Mouse (Mus musculus) limb, embryonic 15.5 days (tissue): ENCODE results near the gene Fyco1. TPM values are rescaled to one million over a fixed set of nuclear protein-coding genes. Genes with fewer than 3 reads are reported as not detected.

Experiments used
- ATAC-seq: fragments of 200-750 bp; cut with Nextera tagmentation; 2 replicates; pipeline ENCODE4 v1.8.0; 2017; ENCODE audit warnings: low read depth, moderate TSS enrichment; ENCODE audit not compliant: insufficient number of reproducible peaks, low FRiP score, low TSS enrichment
- H3K27ac ChIP-seq: fragments of 300-500 bp; sonication (generic); 2 replicates; pipeline ENCODE4 v1.5.1; 2015; ENCODE audit warnings: moderate library complexity, mild to moderate bottlenecking, inconsistent platforms
- H3K27me3 ChIP-seq: fragments of 300-500 bp; sonication (generic); 2 replicates; pipeline ENCODE4 v1.6.1; 2015; ENCODE audit warnings: inconsistent platforms
- H3K36me3 ChIP-seq: fragments of 300-500 bp; sonication (generic); 2 replicates; pipeline ENCODE4 v1.6.1; 2015; ENCODE audit warnings: inconsistent platforms
- H3K4me1 ChIP-seq: fragments of 300-500 bp; sonication (generic); 2 replicates; pipeline ENCODE4 v1.6.1; 2015; ENCODE audit warnings: inconsistent platforms
- H3K4me2 ChIP-seq: fragments of 300-500 bp; sonication (generic); 2 replicates; pipeline ENCODE4 v1.6.1; 2015; ENCODE audit warnings: mild to moderate bottlenecking, inconsistent platforms
- H3K4me3 ChIP-seq: fragments of 300-500 bp; sonication (generic); 2 replicates; pipeline ENCODE4 v1.5.1; 2015; ENCODE audit warnings: mild to moderate bottlenecking, inconsistent platforms
- H3K9ac ChIP-seq: fragments of 300-500 bp; sonication (generic); 2 replicates; pipeline ENCODE4 v1.6.1; 2015; ENCODE audit warnings: inconsistent platforms
- H3K9me3 ChIP-seq: fragments of 300-500 bp; sonication (generic); 2 replicates; pipeline ENCODE4 v1.6.1; 2016; ENCODE audit warnings: inconsistent platforms
- whole genome bisulfite sequencing: fragments of 180-500 bp; shearing (Covaris S2); methylation state at CpG from one replicate; pipeline ENCODE4 v1.1.7; 2015; 5-methylcytosine and 5-hydroxymethylcytosine counted together
- polyA plus RNA-seq: library from polyadenylated mRNA; unstranded; fragments of >200 nt; fragmentation: Nextera tagmentation; extraction: Ambion mirVana; gene quantifications from 2 replicates; pipeline ENCODE4 v1.2.1, GENCODE M21; 2015

Fyco1 gene
- polyA plus RNA-seq, 1 experiment from 2014 or later: 16.2 TPM

DNA sequence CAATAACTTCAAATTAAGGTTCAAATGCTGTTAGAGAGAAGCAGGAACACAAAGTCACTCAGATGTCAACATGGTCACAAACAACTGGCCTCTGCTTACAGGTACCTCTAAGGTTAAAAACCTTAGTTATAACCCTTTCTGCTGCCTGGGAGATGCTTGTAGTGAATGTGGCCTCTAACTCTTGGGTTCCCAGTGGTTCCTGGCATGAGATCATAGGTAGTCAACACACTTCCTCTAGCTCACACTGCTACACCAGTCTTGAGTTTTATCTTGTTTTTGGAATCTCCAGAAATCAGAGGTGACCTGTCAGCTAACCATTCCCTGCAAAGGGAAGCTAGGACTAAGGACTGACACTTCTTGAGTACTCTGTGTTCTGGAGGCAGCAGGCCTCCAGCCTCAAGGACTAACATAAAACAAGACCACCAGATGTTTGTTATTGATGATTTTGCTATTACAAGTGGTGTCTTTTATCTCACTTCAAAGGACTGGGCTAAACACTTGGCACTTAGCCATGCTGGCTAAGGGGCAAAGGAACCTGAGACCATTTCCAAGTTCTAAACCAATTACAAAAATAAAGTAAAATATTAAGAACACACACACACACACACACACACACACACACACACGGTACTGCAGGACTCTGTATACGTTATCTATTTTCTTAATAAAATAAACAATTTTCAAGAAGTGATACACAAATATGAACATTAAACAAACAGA lies 1.6 kb downstream of the Fyco1 start:
- WGBS: 40% methylated on average over 2 of the region's 2 CpGs
- Histone ChIP-seq H3K4me2 (peak overlapping the region; percentile 75; the same call in 1 of the 2 replicates), H3K27me3 (no peaks in the 10 kb centered on the region), H3K27ac (no peak overlapping the region; the same call in 1 of the 2 replicates), H3K4me1 (peaks cover 4% of the 10 kb centered on the region), H3K36me3 (no peaks in the 10 kb centered on the region), H3K4me3 (peak overlapping the region; percentile 81; the same call in 1 of the 2 replicates), H3K9me3 (no peaks in the 10 kb centered on the region), H3K9ac (0 out of 2 replicates have a peak overlapping the region, but pooled peaks have one; percentile 78)
- no peak for ATAC-seq

DNA sequence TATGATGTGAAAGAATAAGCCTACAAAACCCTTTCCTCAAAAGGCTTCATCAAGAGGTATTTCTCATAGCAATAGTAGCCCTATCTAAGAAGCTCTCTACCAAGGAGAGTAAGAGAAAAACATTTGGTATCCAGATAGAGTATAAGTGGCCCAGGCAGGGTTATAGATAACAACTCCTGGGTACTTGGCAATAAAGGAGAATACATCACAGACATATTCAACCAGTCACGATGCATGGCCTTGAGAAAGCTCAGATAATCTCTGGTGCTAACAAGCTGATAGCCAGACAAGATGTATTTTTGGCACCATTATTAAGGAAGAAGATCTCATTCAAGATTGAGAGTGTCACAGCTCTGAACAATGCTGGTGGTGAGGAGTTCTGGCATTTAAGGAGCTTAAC lies 5.2 kb downstream of the Fyco1 start:
- ATAC-seq: no peak
- H3K4me1 ChIP-seq: peaks cover 4% of the 10 kb centered on the region
- no peak overlapping the region for H3K9ac ChIP-seq
- H3K27ac ChIP-seq: no peak overlapping the region
- no peaks in the 10 kb centered on the region for H3K27me3 ChIP-seq
- WGBS: 95% methylated on average over 1 of the region's 1 CpGs
- H3K36me3 ChIP-seq: peaks cover 10% of the 10 kb centered on the region; the same call in 1 of the 2 replicates
- no peaks in the 10 kb centered on the region for H3K9me3 ChIP-seq
- H3K4me3 ChIP-seq: no peak overlapping the region
- H3K4me2 ChIP-seq: no peak overlapping the region

DNA sequence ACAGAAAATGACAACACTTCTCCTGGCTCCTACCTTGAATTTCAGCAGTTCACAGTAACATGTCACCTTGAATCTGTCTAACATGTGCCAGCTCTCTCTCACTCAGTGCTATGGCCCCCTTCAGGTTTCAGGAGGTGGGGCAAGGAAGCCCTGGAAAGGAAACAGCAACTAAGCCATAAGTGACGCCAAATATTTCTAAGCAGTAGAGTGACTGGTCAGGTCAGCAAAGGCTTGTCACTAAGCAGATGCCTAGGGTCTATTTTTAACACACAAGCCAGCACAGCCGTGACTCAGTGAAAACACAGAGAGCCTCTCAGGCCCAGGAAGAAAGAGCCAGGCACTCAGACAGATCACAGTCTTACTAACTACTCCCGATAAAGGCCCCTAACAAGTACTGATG lies 6.6 kb downstream of the Fyco1 start:
- no peaks in the 10 kb centered on the region for H3K9me3 ChIP-seq
- no peak overlapping the region for H3K4me2 ChIP-seq
- peaks cover 17% of the 10 kb centered on the region for H3K36me3 ChIP-seq
- no peak for ATAC-seq
- H3K4me3 ChIP-seq: no peak overlapping the region
- no peak overlapping the region for H3K27ac ChIP-seq
- H3K9ac ChIP-seq: no peak overlapping the region
- H3K27me3 ChIP-seq: no peaks in the 10 kb centered on the region
- no peaks in the 10 kb centered on the region for H3K4me1 ChIP-seq
- WGBS: 49% methylated on average over 3 of the region's 3 CpGs

GRCm38 (mm10) chr9:123844468-123844867 lies 7.2 kb downstream of the Fyco1 start:
- Histone ChIP-seq H3K4me1 (no peaks in the 10 kb centered on the region), H3K27me3 (no peaks in the 10 kb centered on the region), H3K9me3 (no peaks in the 10 kb centered on the region), H3K36me3 (peaks cover 19% of the 10 kb centered on the region), H3K9ac (no peak overlapping the region), H3K27ac (no peak overlapping the region), H3K4me2 (no peak overlapping the region), H3K4me3 (no peak overlapping the region)
- ATAC-seq: no peak
- WGBS: 90% methylated on average over 3 of the region's 3 CpGs

- Histone ChIP-seq H3K4me2 (no peak overlapping the region), H3K4me1 (no peaks in the 10 kb centered on the region), H3K9me3 (no peaks in the 10 kb centered on the region), H3K9ac (no peak overlapping the region), H3K36me3 (peaks cover 52% of the 10 kb centered on the region), H3K27ac (no peak overlapping the region), H3K4me3 (no peak overlapping the region), H3K27me3 (no peaks in the 10 kb centered on the region)
- no peak for ATAC-seq
- WGBS: 88% methylated on average over 6 of the region's 6 CpGs
Observed at GRCm38 (mm10) chr9:123840243-123840642, 11.5 kb downstream of the Fyco1 start.

DNA sequence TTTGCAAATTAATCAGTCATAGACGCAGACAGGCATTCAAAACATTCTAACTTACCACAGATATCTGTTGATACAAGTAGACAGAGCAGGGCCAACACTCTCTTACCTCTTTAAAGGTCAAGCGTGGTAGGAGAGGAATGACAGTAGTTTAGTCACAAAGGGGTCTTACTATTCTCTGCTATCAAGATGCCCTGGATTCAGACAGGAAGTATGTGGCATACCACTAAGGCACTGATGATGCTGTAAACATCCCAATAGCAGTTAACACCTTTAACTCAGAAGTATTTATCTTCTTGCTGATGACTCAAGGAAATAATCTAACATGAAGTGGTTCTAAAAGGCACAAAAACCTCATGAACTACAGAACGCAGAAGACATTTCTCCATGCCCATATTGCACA lies 15.8 kb downstream of the Fyco1 start:
- no peak overlapping the region for H3K4me2 ChIP-seq
- H3K36me3 ChIP-seq: peaks cover 69% of the 10 kb centered on the region
- H3K27ac ChIP-seq: no peak overlapping the region
- 87% methylated on average over 3 of the region's 3 CpGs for WGBS
- no peak overlapping the region for H3K9ac ChIP-seq
- no peaks in the 10 kb centered on the region for H3K9me3 ChIP-seq
- no peak overlapping the region for H3K4me3 ChIP-seq
- no peaks in the 10 kb centered on the region for H3K4me1 ChIP-seq
- ATAC-seq: no peak
- no peaks in the 10 kb centered on the region for H3K27me3 ChIP-seq

- no peaks in the 10 kb centered on the region for H3K27me3 ChIP-seq
- H3K9me3 ChIP-seq: no peaks in the 10 kb centered on the region
- no peak overlapping the region for H3K9ac ChIP-seq
- H3K27ac ChIP-seq: no peak overlapping the region
- 84% methylated on average over 4 of the region's 4 CpGs for WGBS
- H3K4me3 ChIP-seq: no peak overlapping the region
- peaks cover 80% of the 10 kb centered on the region for H3K36me3 ChIP-seq
- H3K4me2 ChIP-seq: no peak overlapping the region
- H3K4me1 ChIP-seq: no peaks in the 10 kb centered on the region
- no peak for ATAC-seq
Observed at GRCm38 (mm10) chr9:123828916-123829315, 22.8 kb downstream of the Fyco1 start.

DNA sequence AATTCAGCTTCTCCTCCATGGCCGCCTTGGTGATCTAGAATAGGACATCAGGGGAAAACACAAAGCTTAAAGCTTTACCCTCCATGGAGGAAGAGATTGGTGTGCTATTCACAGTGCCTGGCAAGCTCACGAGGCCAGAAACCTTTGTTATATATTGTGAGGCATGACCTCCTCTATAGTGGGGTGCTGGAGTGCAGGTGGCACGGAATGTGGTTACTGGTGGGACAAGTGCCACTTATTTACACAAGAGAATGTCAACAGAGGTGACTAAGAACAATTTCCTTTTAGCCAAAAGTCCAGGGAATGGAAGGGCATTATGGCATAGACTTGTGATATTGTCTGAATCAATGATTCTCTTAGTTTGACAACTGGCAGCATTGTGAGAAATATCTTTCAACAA lies 25.1 kb downstream of the Fyco1 start:
- H3K27me3 ChIP-seq: no peaks in the 10 kb centered on the region
- H3K4me2 ChIP-seq: no peak overlapping the region
- H3K9ac ChIP-seq: no peak overlapping the region
- no peaks in the 10 kb centered on the region for H3K4me1 ChIP-seq
- H3K9me3 ChIP-seq: no peaks in the 10 kb centered on the region
- H3K36me3 ChIP-seq: peaks cover 94% of the 10 kb centered on the region
- H3K4me3 ChIP-seq: no peak overlapping the region
- ATAC-seq: no peak
- no peak overlapping the region for H3K27ac ChIP-seq
- WGBS: 90% methylated on average over 3 of the region's 3 CpGs

DNA sequence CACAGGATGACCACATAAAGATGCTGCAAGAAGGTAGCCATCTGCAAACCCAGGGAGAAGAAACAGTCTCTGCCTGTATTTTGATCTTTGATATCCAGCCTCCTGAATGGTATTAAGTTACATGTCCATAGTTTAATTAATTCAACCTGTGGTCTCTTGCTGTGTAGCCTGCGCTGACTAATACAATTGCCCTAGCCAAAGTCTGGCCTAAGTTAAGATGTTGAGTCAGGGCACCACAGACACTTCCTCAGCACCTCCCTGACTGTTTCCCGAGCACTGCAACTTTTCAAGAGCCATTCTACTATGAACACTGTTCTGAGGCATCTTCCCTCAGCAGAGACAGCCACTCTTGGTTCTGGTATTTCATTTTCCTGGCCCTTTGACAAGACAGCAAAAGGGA lies 33.1 kb downstream of the Fyco1 start:
- Histone ChIP-seq H3K4me3 (no peak overlapping the region), H3K9ac (no peak overlapping the region), H3K9me3 (no peaks in the 10 kb centered on the region), H3K4me1 (no peaks in the 10 kb centered on the region), H3K27ac (no peak overlapping the region), H3K36me3 (peaks cover 74% of the 10 kb centered on the region), H3K4me2 (no peak overlapping the region), H3K27me3 (no peaks in the 10 kb centered on the region)
- ATAC-seq: no peak
- 45% methylated on average over 2 of the region's 2 CpGs for WGBS

GRCm38 (mm10) chr9:123815996-123816395 lies 35.7 kb downstream of the Fyco1 start:
- no peak overlapping the region for H3K27ac ChIP-seq
- peaks cover 62% of the 10 kb centered on the region for H3K36me3 ChIP-seq
- no peak overlapping the region for H3K4me2 ChIP-seq
- no peaks in the 10 kb centered on the region for H3K27me3 ChIP-seq
- no peaks in the 10 kb centered on the region for H3K9me3 ChIP-seq
- no peaks in the 10 kb centered on the region for H3K4me1 ChIP-seq
- no peak overlapping the region for H3K9ac ChIP-seq
- 90% methylated on average over 1 of the region's 1 CpGs for WGBS
- H3K4me3 ChIP-seq: no peak overlapping the region
- ATAC-seq: no peak

DNA sequence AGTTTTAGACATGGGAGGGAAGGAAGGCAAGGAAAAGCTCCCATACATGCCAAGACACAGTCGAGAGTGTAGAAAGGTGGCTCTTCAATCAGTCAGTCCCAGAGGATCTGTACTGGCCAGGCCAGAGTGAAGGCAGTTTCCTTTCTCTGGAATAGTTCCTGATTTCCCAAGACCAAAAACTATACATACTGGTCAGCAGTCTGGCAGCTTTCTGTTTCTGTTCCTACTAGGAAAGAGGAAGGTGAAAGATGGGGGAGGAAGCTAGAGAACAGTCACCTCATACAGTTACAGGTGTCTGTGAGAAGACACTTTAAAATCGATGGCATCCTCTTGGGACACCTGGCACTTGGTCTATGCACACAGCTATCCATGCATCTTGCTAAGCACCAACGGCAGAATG lies 36.3 kb downstream of the Fyco1 start:
- no peak overlapping the region for H3K4me3 ChIP-seq
- no peaks in the 10 kb centered on the region for H3K9me3 ChIP-seq
- no peak overlapping the region for H3K27ac ChIP-seq
- H3K4me1 ChIP-seq: no peaks in the 10 kb centered on the region
- H3K36me3 ChIP-seq: peaks cover 61% of the 10 kb centered on the region
- no peaks in the 10 kb centered on the region for H3K27me3 ChIP-seq
- WGBS: 83% methylated on average over 3 of the region's 3 CpGs
- no peak overlapping the region for H3K9ac ChIP-seq
- no peak for ATAC-seq
- H3K4me2 ChIP-seq: no peak overlapping the region

DNA sequence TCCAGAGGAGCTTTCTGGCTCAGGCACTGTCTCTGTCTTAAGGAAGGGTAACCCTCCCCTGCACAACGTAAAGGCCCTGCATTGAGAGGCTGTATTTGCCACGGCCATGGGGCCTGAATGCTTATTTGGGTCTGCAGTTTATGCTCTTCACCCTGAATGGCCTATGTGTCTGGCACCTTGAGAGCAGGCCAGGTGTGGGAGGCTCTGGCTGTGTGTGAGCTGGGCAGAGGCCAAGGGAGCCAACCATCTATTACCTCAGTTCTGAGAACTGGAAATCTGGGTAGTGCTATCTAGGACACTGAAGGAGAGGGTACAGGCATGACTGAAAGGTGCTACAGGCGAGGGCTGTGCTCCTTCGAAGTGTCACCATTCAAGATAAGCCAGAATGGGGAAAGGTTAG lies 36.9 kb downstream of the Fyco1 start:
- WGBS: 82% methylated on average over 4 of the region's 4 CpGs
- H3K4me3 ChIP-seq: no peak overlapping the region
- no peak overlapping the region for H3K27ac ChIP-seq
- H3K9ac ChIP-seq: no peak overlapping the region
- H3K9me3 ChIP-seq: no peaks in the 10 kb centered on the region
- ATAC-seq: no peak
- H3K36me3 ChIP-seq: peaks cover 64% of the 10 kb centered on the region
- H3K27me3 ChIP-seq: no peaks in the 10 kb centered on the region
- H3K4me2 ChIP-seq: no peak overlapping the region
- no peaks in the 10 kb centered on the region for H3K4me1 ChIP-seq

GRCm38 (mm10) chr9:123814326-123814725 lies 37.4 kb downstream of the Fyco1 start:
- peaks cover 64% of the 10 kb centered on the region for H3K36me3 ChIP-seq
- 56% methylated on average over 2 of the region's 2 CpGs for WGBS
- H3K4me2 ChIP-seq: no peak overlapping the region
- no peaks in the 10 kb centered on the region for H3K27me3 ChIP-seq
- no peaks in the 10 kb centered on the region for H3K9me3 ChIP-seq
- H3K27ac ChIP-seq: no peak overlapping the region
- H3K9ac ChIP-seq: no peak overlapping the region
- no peaks in the 10 kb centered on the region for H3K4me1 ChIP-seq
- H3K4me3 ChIP-seq: no peak overlapping the region
- no peak for ATAC-seq
